Mouse (Mus musculus) heart, postnatal 4 days (tissue): ENCODE results near the gene Mgst3. TPM values are rescaled to one million over a fixed set of nuclear protein-coding genes. Genes with fewer than 3 reads are reported as not detected.
"Not testable (repeated sequence)": the region's sequence is repeated elsewhere in the genome, so short reads cannot be mapped to it uniquely, and the experiment has no call there.

Experiments used
- DNase-seq: peaks from one replicate; pipeline ENCODE4 v3.0.0; 2021
- microRNA-seq, 2 experiments: library from miRNA; unstranded; fragments of <30 nt; microRNA quantifications; one replicate each; pipeline ENCODE4 v1.2.0; 2021 to 2022
- total RNA-seq, 2 experiments: library from RNA; stranded (reverse); gene quantifications; 2 replicates each; pipeline ENCODE4 v1.2.3; 2021

Mgst3 gene
- total RNA-seq, 2 experiments from 2014 or later = 142 to 157 TPM

- no peak for DNase-seq
Observed at GRCm38 (mm10) chr1:167357387-167357786, 36.3 kb downstream of the Mgst3 start.

GRCm38 (mm10) chr1:167352403-167352802 is 41.2 kb downstream of the Mgst3 start:
- no peak for DNase-seq

- DNase-seq = no peak
Observed at GRCm38 (mm10) chr1:167350597-167351415, 42.8 kb downstream of the Mgst3 start.

- peak; percentile 96 for DNase-seq
Observed at GRCm38 (mm10) chr1:167349815-167350596, 43.6 kb downstream of the Mgst3 start, which contains the start of gene Aldh9a1. TSS of gene Aldh9a1 (plus strand) at chr1:167349991.

- not testable (repeated sequence) for DNase-seq
Observed at GRCm38 (mm10) chr1:167349206-167349605, 44.4 kb downstream of the Mgst3 start.

GRCm38 (mm10) chr1:167345994-167346520 is 47.6 kb downstream of the Mgst3 start:
- not testable (repeated sequence) for DNase-seq

GRCm38 (mm10) chr1:167342831-167343230 is 50.8 kb downstream of the Mgst3 start:
- DNase-seq = no peak

- no peak for DNase-seq
Observed at GRCm38 (mm10) chr1:167340910-167341528, 52.6 kb downstream of the Mgst3 start.

GRCm38 (mm10) chr1:167340111-167340787 is 53.4 kb downstream of the Mgst3 start:
- no peak for DNase-seq

- DNase-seq = no peak
Observed at GRCm38 (mm10) chr1:167339177-167339781, 54.4 kb downstream of the Mgst3 start.

- DNase-seq = peak; percentile 90
Observed at GRCm38 (mm10) chr1:167337463-167338095, 56.1 kb downstream of the Mgst3 start.

GRCm38 (mm10) chr1:167336398-167336797 is 57.2 kb downstream of the Mgst3 start:
- DNase-seq = no peak

- DNase-seq = no peak
Observed at GRCm38 (mm10) chr1:167331106-167331505, 62.5 kb downstream of the Mgst3 start.

GRCm38 (mm10) chr1:167328776-167329175 is 64.9 kb downstream of the Mgst3 start:
- DNase-seq = no peak

Small RNA genes within 50 kb of the gene (microRNA-seq; reads per million reads assigned to microRNA genes)
- 0 to 0.35 reads per million in 2 experiments for gene Gm25911

Other genes starting within 250 kb of the Mgst3 start
- gene Uck2, start 108.5 kb downstream of the Mgst3 start, total RNA-seq = 10 to 100 TPM; 55.0 to 55.7 TPM
- gene Tmco1, start 85.5 kb downstream of the Mgst3 start, total RNA-seq = 10 to 100 TPM; 75.6 to 79.3 TPM
- gene Aldh9a1, start 43.9 kb downstream of the Mgst3 start, total RNA-seq = 10 to 100 TPM; 32.4 to 37.0 TPM
- gene Lrrc52, start 72.9 kb upstream of the Mgst3 start, total RNA-seq = 1 to 10 TPM in 1 of 2 experiments, under 1 TPM in 1; 0.86 to 1.9 TPM
- gene Rxrg, start 204.5 kb upstream of the Mgst3 start, total RNA-seq = 1 to 10 TPM; 6.1 to 6.3 TPM